ENCODE assay signal across 12 mouse cellular contexts in genomic region chr5:75079564-75079963, GRCm38 (mm10). TPM values are rescaled to one million over a fixed set of nuclear protein-coding genes. Genes with fewer than 3 reads are reported as not detected.
DNase-seq lines count a peak whose midpoint lies in the region; TF ChIP-seq lines count a peak whose summit lies in the region.
"Had no signal": no experiment of that assay in that cellular context is flagged by ENCODE, and none has a peak within 500 bp of the region (broad histone marks: within the 10 kb centered on the region; RNA-seq: fewer than 3 reads in every experiment).

No protein-coding gene starts in this region.

- no peak overlapping the region for H3K27ac ChIP-seq in limb, embryonic 10.5 days

- peaks cover 34% of the 10 kb centered on the region for H3K4me1 ChIP-seq in limb, embryonic 10.5 days

- no peaks in the 10 kb centered on the region for H3K79me2 ChIP-seq in C2C12 (ENCODE audit: control insufficient read depth, insufficient read depth)

- no peak overlapping the region for H3ac ChIP-seq in C2C12 (ENCODE audit: control insufficient read depth, insufficient read length, low read depth)

- no peak overlapping the region for H3K4me3 ChIP-seq in C2C12 (ENCODE audit: insufficient read depth, poor library complexity, severe bottlenecking)
- H3K4me3 ChIP-seq in limb, embryonic 10.5 days: no peak overlapping the region

- DNase-seq in kidney, postnatal 4 days: peak; percentile 25 to 54
- no peak for DNase-seq in kidney, postnatal 36 days
- peak; percentile 52 for DNase-seq in R1 (ENCODE audit: low read depth, low spot score)
- DNase-seq in limb, embryonic 10.5 days (ENCODE audit: low spot score): peak; percentile 54
- DNase-seq in frontal cortex, adult 2 months (ENCODE audit: extremely low spot score in 1 of 2, low spot score in 1 of 2): no peak
- DNase-seq in B cell, adult 2 months: no peak
- DNase-seq: cerebellum, adult 9-11 months; spleen, adult 18-20 months had no signal

- H3K36me3 ChIP-seq in C2C12 (ENCODE audit: control insufficient read depth, insufficient read depth): no peaks in the 10 kb centered on the region
- no peaks in the 10 kb centered on the region for H3K36me3 ChIP-seq in limb, embryonic 10.5 days

- no peaks in the 10 kb centered on the region for H3K9me3 ChIP-seq in limb, embryonic 10.5 days (replicated peaks)

- peaks cover 86% of the 10 kb centered on the region for H3K27me3 ChIP-seq in C2C12 (ENCODE audit: control insufficient read depth, insufficient read depth, insufficient read length)
- peaks cover 100% of the 10 kb centered on the region for H3K27me3 ChIP-seq in limb, embryonic 10.5 days (ENCODE audit: low read depth, poor library complexity, severe bottlenecking)

- no peaks in the 10 kb centered on the region for H3K79me3 ChIP-seq in C2C12 (ENCODE audit: low read depth)

- TF ChIP-seq CTCF in C2C12 (IDR thresholded peaks at IDR 0.05; ENCODE audit: control insufficient read depth, insufficient read depth, insufficient read length): no peak

- WGBS in limb, embryonic 10.5 days: 0% methylated on average over 7 of the region's 7 CpGs

TF ChIP-seq in C2C12, 6 proteins besides CTCF, POLR2A, EP300 and RAD21:
- TF ChIP-seq USF1 (IDR thresholded peaks at IDR 0.05; ENCODE audit: low read depth): peak; percentile 61
- no peak for TF ChIP-seq MYOG (IDR thresholded peaks at IDR 0.05; ENCODE audit: control insufficient read depth, extremely low read depth, insufficient read length)

RNA-seq across cellular contexts. Expression of gene Gsx2, which starts 4.2 kb away (rescaled TPM):
- not detected for polyA plus RNA-seq in C2C12 (2012; fragmentation: generic; extraction: Trizol)
- polyA plus RNA-seq in limb, embryonic 10.5 days (2016; fragmentation: Nextera tagmentation; extraction: Ambion mirVana): not detected in 2 replicates
- 0.23 and 0.48 TPM in 2 replicates for polyA plus RNA-seq in frontal cortex, adult 2 months (2012; rRNA removed)
- polyA plus RNA-seq: heart, embryonic 14.5 days; large intestine, adult 2 months; lung, embryonic 16.5 days had no signal

RNA-seq across cellular contexts. Expression of gene Chic2, which starts 35.0 kb away (rescaled TPM):
- 22.0 TPM for polyA plus RNA-seq in C2C12 (2012; fragmentation: generic; extraction: Trizol)
- polyA plus RNA-seq in limb, embryonic 10.5 days (2016; fragmentation: Nextera tagmentation; extraction: Ambion mirVana): 36.9 and 40.0 TPM in 2 replicates
- 17.6 and 18.6 TPM in 2 replicates for polyA plus RNA-seq in frontal cortex, adult 2 months (2012; rRNA removed)

Comparison
In these comparisons a context has a peak if more than half of its experiments do, and no peak if none do; other contexts are left out.
1. DNase-seq: peak in kidney, postnatal 4 days (2 of 2), R1 (single experiment) and limb, embryonic 10.5 days (single experiment); none in kidney, postnatal 36 days (0 of 2), frontal cortex, adult 2 months (0 of 2) and B cell, adult 2 months (0 of 2).